10 mouse cellular contexts compared by ENCODE assay signal in genomic region chr8:120510863-120511457, GRCm38 (mm10).
DNase-seq lines count a peak whose midpoint lies in the region; ATAC-seq and TF ChIP-seq lines count a peak whose summit lies in the region.
"Had no signal": no experiment of that assay in that cellular context is flagged by ENCODE, and none has a peak within 500 bp of the region (broad histone marks: within the 10 kb centered on the region; RNA-seq: fewer than 3 reads in every experiment).

No protein-coding gene starts in this region.

- no peaks in the 10 kb centered on the region for H3K9me3 ChIP-seq in heart, embryonic 12.5 days (replicated peaks)
- H3K9me3 ChIP-seq in E14TG2a.4 (ENCODE audit: low read length): no peaks in the 10 kb centered on the region
- H3K9me3 ChIP-seq in embryonic facial prominence, embryonic 13.5 days: no peaks in the 10 kb centered on the region
- H3K9me3 ChIP-seq in intestine, embryonic 15.5 days: no peaks in the 10 kb centered on the region
- H3K9me3 ChIP-seq: hindbrain, embryonic 15.5 days had no signal

- intact Hi-C loops in heart, adult 2 months (cut with DNase I): no loop called here

- H3K27me3 ChIP-seq in heart, embryonic 12.5 days (replicated peaks): no peaks in the 10 kb centered on the region
- no peaks in the 10 kb centered on the region for H3K27me3 ChIP-seq in heart, adult 2 months (ENCODE audit: control insufficient read depth, insufficient read depth, low read length)
- H3K27me3 ChIP-seq in E14TG2a.4 (ENCODE audit: insufficient read depth, low read length): no peaks in the 10 kb centered on the region
- no peaks in the 10 kb centered on the region for H3K27me3 ChIP-seq in embryonic facial prominence, embryonic 13.5 days
- no peaks in the 10 kb centered on the region for H3K27me3 ChIP-seq in intestine, embryonic 15.5 days (replicated peaks)
- H3K27me3 ChIP-seq: hindbrain, embryonic 15.5 days had no signal

- peaks cover 7% of the 10 kb centered on the region for H3K79me2 ChIP-seq in heart, adult 2 months (replicated peaks; ENCODE audit: control insufficient read depth, insufficient read depth, low read length)

- DNase-seq in heart, adult 2 months: no peak
- no peak for DNase-seq in cerebellum, adult 11-12 months
- DNase-seq in layer of hippocampus, postnatal 10 days (ENCODE audit: low spot score in 2 of 2): no peak
- DNase-seq in urinary bladder, postnatal 14 days (ENCODE audit: low spot score): no peak
- DNase-seq: right cerebral cortex, adult 18-20 months had no signal

- H3K4me2 ChIP-seq in heart, embryonic 12.5 days: peak overlapping the region; percentile 65
- 0 out of 2 replicates have a peak overlapping the region, but pooled peaks have one; percentile 9 for H3K4me2 ChIP-seq in embryonic facial prominence, embryonic 13.5 days
- H3K4me2 ChIP-seq in intestine, embryonic 15.5 days (replicated peaks): no peak overlapping the region
- H3K4me2 ChIP-seq: hindbrain, embryonic 15.5 days had no signal

- no peak for TF ChIP-seq CTCF in heart, adult 2 months (IDR thresholded peaks at IDR 0.05)
- TF ChIP-seq CTCF in E14TG2a.4 (conservative IDR thresholded peaks at IDR 0.05; ENCODE audit: low read length): no peak

- no peak for TF ChIP-seq POLR2A in heart, adult 2 months (IDR thresholded peaks at IDR 0.05; ENCODE audit: insufficient read depth, low read depth, low read length)

- no peak overlapping the region for H3K4me3 ChIP-seq in heart, embryonic 12.5 days
- no peak overlapping the region for H3K4me3 ChIP-seq in heart, adult 2 months
- peak overlapping the region; percentile 60 for H3K4me3 ChIP-seq in E14TG2a.4 (replicated peaks; ENCODE audit: low read length)
- H3K4me3 ChIP-seq in embryonic facial prominence, embryonic 13.5 days: no peak overlapping the region
- no peak overlapping the region for H3K4me3 ChIP-seq in intestine, embryonic 15.5 days (replicated peaks)
- H3K4me3 ChIP-seq: hindbrain, embryonic 15.5 days had no signal

- no peak for ATAC-seq in heart, embryonic 12.5 days (ENCODE audit: insufficient number of reproducible peaks, low FRiP score)
- ATAC-seq in embryonic facial prominence, embryonic 13.5 days (ENCODE audit: insufficient number of reproducible peaks, insufficient read depth, low FRiP score, low TSS enrichment, low read depth): no peak
- ATAC-seq in intestine, embryonic 15.5 days: no peak

- TF ChIP-seq EP300 in heart, adult 2 months (IDR thresholded peaks at IDR 0.05; ENCODE audit: insufficient read depth, low read depth, low read length): no peak

- peak overlapping the region; percentile 23 for H3K9ac ChIP-seq in heart, embryonic 12.5 days
- no peak overlapping the region for H3K9ac ChIP-seq in heart, adult 2 months (ENCODE audit: low read depth, low read length)
- peak overlapping the region; percentile 52; the same call in 1 of the 2 replicates for H3K9ac ChIP-seq in embryonic facial prominence, embryonic 13.5 days
- 0 out of 2 replicates have a peak overlapping the region, but pooled peaks have one; percentile 8 for H3K9ac ChIP-seq in intestine, embryonic 15.5 days
- H3K9ac ChIP-seq: hindbrain, embryonic 15.5 days had no signal

- H3K4me1 ChIP-seq in heart, embryonic 12.5 days (replicated peaks): peaks cover 95% of the 10 kb centered on the region
- H3K4me1 ChIP-seq in heart, adult 2 months (ENCODE audit: control insufficient read depth, insufficient read depth, low read length): peaks cover 13% of the 10 kb centered on the region
- H3K4me1 ChIP-seq in E14TG2a.4 (replicated peaks; ENCODE audit: low read depth, low read length): peaks cover 96% of the 10 kb centered on the region
- peaks cover 87% of the 10 kb centered on the region for H3K4me1 ChIP-seq in embryonic facial prominence, embryonic 13.5 days
- H3K4me1 ChIP-seq in intestine, embryonic 15.5 days (replicated peaks): peaks cover 79% of the 10 kb centered on the region

- 7% methylated on average over 5 of the region's 5 CpGs for WGBS in heart, embryonic 12.5 days
- 38% methylated on average over 5 of the region's 5 CpGs for WGBS in heart, adult 2 months
- WGBS in embryonic facial prominence, embryonic 13.5 days: 22% methylated on average over 5 of the region's 5 CpGs
- 40% methylated on average over 5 of the region's 5 CpGs for WGBS in intestine, embryonic 15.5 days

- H3K27ac ChIP-seq in heart, embryonic 12.5 days (ENCODE audit: poor library complexity, severe bottlenecking): peak overlapping the region; percentile 54
- H3K27ac ChIP-seq in heart, adult 2 months: no peak overlapping the region
- H3K27ac ChIP-seq in embryonic facial prominence, embryonic 13.5 days: peak overlapping the region; percentile 22; the same call in 1 of the 2 replicates
- H3K27ac ChIP-seq in intestine, embryonic 15.5 days: 0 out of 2 replicates have a peak overlapping the region, but pooled peaks have one; percentile 36

- no peaks in the 10 kb centered on the region for H3K36me3 ChIP-seq in heart, embryonic 12.5 days
- H3K36me3 ChIP-seq in heart, adult 2 months (ENCODE audit: control insufficient read depth, insufficient read depth, low read length): no peaks in the 10 kb centered on the region
- H3K36me3 ChIP-seq in E14TG2a.4 (ENCODE audit: insufficient read depth, low read length): no peaks in the 10 kb centered on the region
- H3K36me3 ChIP-seq in embryonic facial prominence, embryonic 13.5 days: no peaks in the 10 kb centered on the region
- no peaks in the 10 kb centered on the region for H3K36me3 ChIP-seq in intestine, embryonic 15.5 days
- H3K36me3 ChIP-seq: hindbrain, embryonic 15.5 days had no signal
